Mouse (Mus musculus) CD4-positive, CD25-positive, alpha-beta regulatory T cell, adult 2 months (primary cell): ENCODE measurements around the gene Dtl.

Experiments
- DNase-seq: peaks from one replicate; pipeline ENCODE4 v3.0.0-alpha.2; 2012; ENCODE audit warnings: low read depth, low spot score

The Dtl gene

DNA sequence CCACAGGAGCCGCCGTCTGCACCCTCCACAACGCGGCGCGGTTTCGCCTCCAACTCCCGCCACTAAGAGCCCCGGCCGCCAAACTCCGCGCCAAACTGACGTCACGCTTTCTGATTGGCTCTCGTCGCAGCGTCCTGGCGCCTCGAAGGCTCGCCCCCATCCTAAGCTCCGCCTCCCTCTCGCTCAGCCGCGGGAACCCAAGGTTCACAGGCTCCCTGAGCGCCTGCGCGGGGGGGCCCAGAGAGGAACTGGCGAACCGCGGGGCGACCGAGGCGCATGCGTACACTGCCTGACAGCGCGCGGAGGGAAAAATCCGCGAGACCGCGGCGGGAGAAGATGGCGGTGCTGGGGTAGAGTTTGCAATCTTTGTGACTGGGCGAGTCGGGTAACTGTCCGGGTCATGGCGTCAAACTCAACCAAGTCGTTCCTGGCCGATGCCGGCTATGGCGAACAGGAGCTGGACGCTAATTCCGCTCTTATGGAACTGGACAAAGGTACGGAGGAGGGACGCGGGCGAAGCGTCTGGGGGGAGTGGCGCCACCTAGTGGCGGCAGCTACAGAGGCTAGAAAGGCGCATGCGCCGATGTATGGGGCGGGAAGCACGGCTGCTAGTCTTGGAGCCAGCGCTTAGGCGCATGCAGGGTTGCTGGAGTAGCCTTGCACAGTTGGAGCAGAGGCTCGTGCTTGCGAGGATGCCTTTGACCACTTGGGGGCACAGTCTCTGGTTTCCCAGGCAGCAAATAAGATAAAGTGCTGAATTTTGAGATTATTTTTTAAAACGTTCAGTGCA, at the start of gene Dtl, which contains the start of gene Ints7:
Gene Dtl, minus strand, starts transcription at position 87 of the 790 bp plus-strand sequence.
Gene Ints7, plus strand, starts transcription at position 179 of the 790 bp plus-strand sequence.
- peak; percentile 100 for DNase-seq

DNA sequence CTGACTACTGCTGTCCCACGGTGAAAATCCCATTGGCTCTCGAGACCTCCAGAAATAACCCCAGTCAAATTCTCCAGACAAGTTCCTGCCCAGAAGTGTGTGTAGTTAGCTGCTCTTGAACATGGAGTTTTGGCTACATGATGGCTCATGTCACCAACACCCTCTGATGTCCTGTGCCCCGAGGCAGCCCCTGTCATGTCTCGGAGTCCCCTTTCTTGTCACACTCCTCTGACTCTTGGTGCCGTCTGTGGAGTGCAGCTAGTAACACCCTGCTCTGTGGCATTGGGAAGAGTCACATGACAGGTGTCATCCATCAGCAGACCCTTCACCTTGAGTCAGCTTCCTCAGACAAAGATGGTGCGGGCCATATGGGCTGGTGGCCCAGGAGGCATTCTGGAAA, 49.7 kb upstream of the Dtl start:
- DNase-seq: no peak

DNA sequence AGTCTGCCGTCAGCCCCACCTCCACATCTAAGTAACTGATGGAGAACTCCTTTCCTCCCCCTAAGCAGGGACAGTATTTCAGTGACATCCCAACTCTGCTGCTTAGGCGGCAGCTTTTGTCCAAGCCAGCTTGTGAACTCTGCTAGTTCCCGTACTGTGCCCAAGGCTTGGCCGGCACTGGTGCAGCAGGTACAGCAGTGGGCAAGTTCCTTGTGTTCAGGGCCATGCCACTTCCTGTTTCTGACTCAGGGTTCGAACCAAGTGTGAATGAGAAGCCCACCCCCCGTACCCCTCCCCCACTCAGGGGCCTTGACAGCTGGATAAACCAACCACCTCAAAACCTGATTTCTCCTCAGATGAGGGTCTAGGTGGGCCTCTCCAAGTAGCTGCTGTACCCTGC, 49.1 kb upstream of the Dtl start:
- DNase-seq: no peak

DNA sequence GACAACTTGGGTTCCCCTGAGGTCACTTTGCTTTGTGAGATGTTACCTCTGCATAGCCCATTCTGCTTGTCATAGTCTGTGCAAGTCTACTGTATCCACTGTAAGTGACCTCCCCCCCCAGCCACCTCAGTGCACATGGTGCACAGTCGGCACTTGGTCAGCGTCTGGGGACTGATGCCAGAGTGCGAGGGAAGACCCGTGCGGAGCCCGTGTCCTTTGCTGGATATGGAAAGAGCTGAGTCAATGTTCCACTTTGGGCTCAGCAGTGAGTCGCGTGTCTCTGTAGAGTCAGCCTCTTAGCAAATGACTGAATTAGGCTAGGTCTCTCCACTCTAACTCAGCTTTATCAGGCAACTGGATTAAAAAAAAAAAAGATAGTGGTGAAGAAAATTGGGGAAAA, 47.5 kb upstream of the Dtl start:
- DNase-seq: no peak

DNA sequence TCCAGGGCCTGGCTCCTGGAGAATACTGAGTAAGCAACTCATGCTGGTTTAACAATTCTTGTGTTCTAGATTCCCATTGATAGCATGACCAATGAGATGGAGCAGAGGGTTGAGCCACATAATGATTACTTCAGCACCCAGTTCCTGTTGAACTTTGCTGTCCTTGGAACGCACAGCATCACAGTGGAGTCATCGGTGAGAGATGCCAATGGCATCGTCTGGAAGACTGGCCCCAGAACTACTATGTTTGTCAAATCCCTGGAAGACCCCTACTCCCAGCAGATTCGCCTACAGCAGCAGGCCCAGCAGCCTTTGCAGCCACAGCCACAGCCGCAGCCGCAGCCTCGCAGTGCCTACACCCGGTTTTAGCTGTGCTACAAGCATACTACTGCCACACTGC, 45.8 kb upstream of the Dtl start:
- DNase-seq: no peak

DNA sequence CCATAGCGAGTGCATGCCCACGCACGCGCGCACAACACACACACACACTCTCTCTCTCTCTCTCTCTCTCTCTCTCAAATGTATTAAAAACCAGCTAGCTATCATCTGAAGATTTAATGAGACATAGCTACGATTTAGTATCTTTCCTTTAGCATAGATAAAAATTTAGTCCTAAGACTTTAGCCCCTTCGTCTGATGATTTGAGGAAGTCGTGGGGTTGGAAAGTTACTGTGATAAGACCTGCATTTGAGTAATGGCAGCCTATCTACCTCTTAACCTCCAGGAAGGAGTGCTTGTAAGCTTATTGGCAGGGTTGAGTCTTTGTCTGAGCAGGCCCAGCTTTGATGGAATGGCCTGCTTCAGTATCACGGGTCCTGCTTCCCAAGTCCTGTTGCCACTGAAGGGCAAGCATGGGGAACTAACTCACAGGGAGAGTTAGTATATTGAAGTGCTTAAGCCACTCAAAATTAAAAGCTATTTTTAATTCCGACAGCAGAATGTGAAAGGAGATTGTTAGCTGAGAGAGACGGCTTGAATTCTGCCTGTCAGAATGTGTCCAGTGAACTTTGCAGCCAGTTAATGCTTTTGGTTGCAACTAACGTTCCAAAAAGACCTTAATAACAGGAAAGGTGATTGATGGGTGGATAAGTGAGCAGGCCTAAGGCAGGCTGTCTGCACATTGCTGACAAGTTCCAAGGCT, 42.9 kb upstream of the Dtl start:
- no peak for DNase-seq

DNA sequence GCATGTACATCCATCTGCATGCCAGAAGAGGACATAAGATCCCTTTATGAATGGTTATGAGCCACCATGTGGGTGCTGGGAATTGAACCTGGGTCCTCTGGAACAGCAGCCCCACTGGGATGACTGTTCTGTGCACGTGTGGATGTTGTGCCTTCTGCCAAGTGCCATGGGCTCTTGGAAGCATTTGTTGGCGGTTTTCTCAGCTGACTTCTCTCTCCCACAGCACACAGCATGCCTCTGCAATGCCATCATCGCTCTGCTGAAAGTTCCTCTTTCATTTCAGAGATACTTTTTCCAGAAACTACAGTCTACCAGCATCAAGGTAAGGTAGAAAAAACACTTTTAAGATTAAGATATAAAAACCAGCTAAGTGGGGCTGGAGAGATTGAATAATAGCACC, 42.2 kb upstream of the Dtl start:
- no peak for DNase-seq

DNA sequence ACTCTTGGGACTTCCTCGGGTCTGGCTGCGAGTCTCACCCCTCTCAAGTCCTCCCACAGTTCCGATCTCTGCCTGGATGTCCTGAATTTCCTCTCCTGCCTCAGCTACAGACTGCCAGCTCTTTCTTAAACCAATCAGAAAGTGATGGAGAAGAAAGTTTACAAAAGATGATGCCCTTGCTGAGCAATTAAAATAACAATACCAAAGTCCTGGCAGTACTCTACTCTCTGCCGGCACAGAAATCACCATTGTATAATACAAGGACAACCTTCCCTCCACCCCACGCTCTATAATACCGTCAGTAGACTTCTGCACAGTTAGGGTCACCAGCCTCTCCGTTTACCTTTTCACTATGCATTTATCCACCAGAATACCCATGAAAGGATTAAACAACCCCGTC, 40.9 kb upstream of the Dtl start:
- no peak for DNase-seq

DNA sequence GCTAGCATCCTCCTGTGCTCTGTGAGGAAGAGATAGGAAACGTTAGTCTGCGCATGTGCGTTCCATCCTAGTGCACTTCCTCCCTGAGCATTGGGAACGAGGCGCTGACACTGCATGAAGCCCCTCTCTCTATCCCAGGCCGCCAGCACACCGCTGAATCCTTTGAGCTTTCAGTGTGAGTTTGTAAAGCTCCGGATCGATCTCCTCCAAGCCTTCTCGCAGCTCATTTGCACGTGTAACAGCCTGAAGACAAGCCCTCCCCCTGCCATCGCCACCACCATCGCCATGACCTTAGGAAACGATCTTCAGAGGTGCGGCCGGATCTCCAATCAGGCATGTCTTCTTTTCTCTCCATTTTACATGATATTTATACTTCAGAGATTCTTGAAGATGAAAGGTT, 37.5 kb upstream of the Dtl start:
- DNase-seq: no peak

DNA sequence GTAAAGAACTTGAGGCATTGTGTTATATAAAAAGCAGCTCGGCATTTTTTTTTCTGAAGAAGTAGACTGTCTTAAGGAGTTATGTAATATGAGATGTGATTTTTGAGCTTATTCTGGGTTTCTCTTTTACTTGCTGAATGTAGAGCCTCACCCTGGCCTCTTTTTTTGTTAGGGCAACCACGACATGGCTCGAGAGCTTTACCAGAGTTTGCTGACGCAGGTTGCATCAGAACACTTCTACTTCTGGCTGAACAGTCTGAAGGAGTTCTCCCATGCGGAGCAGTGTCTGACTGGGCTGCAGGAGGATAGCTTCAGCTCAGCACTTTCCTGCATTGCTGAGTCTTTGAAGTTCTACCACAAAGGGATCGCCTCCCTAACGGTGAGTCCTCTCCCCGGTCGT, 36.3 kb upstream of the Dtl start:
- no peak for DNase-seq

DNA sequence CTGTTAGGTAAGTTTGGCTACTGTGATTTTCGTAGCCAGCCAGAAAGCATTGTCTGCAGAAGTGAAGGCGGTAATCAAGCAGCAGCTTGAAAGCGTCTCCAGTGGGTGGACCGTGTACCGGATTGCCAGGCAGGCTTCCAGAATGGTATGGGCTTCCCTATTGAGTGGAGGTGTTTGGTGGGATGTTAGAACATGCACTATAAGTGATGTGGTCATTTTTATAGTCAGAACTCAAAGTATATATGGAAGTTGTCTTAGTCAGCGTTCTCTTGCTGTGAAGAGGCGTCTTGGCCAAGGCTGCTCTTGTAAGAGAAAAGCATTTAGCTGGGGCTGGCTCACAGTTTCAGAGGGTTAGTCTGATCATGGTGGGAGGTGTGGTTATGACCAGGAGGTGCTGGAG, 35.0 kb upstream of the Dtl start:
- DNase-seq: no peak

DNA sequence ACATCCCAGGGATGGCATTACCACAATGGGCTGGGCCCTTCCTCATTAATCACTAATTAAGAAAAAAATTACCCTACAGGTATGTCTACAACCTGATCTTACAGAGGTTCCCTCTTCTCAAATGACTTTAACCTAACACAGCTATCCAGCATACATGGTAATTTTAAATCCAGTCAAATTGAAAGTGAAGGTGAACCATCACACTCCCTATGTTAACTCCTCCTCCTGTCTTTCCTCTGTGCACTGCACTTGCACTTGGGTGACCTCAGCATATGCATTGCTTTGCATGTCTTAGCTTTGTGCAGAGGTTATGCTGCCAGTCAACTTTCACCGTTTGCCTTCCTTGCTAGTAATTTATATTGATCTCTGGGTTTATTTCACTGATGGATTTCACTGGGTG, 34.2 kb upstream of the Dtl start:
- peak; percentile 44 for DNase-seq

DNA sequence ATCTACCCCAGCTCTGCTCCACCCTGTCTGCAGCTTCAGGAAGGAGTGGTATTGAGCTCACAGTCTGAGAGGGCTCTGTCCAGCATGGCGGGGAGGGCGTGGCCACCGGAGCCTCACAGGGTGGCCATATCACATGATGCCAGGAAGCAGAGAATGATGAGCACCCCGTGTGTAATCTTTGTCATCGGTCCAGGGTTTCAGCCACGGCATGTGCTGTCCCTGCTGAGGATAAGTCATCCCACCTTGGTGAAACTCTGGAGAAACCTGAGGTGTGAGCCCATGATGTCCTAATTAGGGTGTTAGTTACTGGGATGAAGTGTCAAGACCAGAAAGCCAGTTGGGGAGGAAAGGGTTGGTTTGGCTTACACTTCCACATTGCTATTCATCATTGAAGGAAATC, 33.7 kb upstream of the Dtl start:
- DNase-seq: no peak

DNA sequence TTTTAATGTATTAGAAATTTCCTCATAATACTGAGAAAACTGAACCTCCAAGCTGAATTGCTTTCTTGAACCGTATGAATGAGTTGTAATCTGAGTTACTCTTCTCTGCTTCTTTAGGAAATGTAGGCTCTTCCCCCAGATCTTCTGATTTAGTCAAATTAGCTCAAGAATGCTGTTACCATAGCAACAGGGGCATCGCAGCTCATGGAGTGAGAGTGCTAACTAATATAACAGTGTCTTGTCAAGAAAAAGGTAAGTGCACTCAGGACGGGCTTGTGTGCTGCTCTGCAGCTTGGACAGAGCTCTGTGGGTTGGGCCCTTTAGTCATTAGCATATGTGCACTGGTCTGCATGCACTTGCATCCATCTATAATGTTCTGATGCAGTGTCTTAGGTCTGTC, 29.3 kb upstream of the Dtl start:
- no peak for DNase-seq

DNA sequence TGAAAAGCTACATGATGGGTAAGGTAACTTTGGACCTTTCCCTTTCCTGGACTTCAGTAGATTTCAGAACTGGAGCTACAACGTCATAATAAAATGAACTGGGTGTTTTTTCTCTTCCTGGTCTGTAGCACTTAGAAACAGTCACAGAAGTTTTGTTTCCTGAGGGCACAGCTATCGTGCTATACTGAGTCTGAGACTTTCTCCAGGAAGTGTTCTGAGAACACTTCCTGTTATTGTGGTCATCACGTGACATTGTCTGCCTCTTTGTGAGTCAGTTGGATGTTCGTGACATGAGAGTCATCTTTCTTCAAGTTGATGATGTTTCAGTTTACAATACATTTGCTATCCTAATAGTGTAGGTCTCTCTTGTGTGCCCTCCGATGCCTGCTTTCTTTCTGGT, 23.9 kb upstream of the Dtl start:
- peak; percentile 80 for DNase-seq

DNA sequence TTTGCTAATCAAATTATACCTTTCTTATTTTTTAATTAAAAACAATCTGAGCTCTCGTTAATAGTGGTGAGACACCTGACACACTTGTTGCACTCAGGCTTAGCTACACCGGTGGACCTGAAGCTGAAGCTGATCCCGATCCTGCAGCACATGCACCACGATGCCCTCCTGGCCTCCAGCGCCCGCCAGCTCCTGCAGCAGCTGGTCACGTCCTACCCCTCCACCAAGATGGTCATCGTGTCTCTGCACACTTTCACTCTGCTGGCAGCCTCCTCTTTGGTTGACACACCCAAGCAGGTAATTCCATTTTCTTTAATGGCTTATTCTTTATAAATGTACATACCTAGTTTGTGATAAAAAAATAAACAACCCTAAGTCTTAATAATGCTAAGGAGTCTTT, 20.7 kb upstream of the Dtl start:
- no peak for DNase-seq

DNA sequence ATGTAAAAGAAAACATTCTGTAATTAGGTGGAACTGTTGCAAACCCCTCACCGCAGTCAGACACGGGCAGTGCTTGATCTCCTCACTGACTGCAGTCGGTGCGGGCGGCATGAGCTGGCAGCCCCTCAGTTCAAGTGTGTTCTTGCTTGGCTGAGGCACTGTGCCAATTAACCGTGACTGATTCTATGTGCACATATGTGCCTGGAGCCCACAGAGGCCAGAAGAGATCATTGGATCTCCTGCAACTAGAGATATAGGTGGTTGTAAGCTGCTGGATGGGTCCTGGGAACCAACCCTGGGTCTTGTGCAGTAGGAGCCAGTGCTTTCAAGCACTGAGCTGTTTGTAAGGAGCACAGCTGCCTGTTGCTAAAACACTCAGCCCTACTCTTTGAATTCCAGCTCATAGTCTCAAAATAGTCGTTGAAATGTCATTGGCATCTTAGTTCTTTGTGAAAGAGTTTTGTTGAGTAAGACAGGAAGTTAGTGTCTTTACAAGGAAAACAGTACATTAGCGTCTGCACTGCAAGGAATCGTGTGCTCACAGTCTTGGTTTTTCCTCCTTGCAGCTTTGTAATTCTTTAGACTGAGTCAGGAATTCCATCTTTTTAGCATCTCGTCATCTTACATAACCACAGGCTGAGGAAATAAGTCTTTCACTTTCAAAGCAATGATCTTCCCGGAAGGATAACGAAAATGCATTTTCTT, 16.8 kb upstream of the Dtl start:
- DNase-seq: no peak

DNA sequence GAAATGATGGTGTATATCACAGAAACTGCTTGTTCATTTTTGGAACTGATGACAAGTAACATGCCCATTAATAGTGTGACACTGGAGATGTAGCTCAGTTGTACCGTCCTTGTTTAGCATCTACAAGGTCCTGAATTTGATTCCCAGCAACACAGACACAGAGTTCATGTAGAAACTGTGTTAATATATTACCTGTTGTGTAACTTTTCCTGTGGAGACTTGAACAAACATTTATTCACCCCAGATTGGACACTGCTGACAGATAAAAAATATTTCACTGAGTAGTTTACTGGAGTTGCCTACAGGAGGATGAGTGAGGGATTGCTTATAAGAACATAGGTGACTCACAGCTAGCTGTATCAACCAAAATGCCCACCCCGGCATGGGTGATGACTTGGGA, 13.4 kb upstream of the Dtl start:
- DNase-seq: no peak

DNA sequence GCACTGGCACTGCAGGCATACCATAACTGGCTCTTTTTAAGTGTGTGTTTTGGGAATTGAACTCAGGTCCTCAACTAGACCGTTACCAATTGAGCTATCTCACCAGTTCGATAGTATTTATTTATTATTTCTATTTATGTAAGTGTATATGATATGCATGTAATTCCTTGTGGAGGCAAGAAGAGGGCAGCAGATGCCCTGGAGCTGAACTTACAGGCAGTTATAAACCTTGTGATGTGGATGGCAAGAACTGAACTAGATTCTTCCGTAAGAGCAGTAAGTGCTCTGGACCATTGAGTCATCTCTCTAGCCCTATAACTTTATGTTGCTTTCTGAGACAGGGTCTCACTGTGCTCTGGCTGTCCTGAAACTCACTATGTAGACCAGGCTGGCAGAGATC, 11.7 kb upstream of the Dtl start:
- DNase-seq: peak; percentile 22

DNA sequence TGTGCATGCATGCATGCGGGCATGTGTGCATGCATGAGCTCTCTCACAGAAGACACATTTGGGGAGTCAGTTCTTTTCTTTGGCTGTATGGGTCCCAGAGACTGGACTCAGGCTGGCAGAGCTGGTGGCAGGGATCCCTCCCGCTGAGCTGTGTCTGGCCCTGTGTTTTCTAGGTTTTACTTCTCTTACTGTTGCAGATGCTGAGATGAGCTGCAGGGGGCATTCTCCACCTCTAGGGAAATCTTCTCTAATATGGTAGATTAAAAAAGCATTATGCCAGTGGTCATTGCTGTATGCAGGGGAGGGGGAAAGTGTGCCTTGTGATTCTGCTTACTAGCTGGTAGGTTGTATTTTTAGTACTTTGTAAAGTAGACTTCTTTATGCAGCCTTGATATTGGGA, 10.4 kb upstream of the Dtl start:
- DNase-seq: peak; percentile 15

DNA sequence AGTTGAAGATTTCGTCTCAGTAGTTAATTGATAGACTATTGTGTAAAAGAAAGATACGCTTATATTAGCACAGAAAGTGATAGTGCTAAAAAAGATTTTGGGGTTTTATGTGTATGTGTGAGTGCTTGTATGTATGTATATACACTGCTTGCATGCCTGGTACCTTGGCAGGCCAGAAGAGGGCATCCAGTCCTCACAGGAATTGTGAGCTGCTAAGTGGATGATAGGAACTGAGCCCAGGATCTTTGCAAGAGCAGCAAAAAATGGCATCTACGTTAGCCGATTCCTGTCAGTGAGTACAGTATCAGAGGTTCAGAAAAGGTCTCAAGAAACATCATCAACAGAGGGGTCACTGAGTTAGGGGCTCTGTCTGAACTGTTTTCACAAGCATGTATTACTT, 9.1 kb upstream of the Dtl start:
- no peak for DNase-seq

DNA sequence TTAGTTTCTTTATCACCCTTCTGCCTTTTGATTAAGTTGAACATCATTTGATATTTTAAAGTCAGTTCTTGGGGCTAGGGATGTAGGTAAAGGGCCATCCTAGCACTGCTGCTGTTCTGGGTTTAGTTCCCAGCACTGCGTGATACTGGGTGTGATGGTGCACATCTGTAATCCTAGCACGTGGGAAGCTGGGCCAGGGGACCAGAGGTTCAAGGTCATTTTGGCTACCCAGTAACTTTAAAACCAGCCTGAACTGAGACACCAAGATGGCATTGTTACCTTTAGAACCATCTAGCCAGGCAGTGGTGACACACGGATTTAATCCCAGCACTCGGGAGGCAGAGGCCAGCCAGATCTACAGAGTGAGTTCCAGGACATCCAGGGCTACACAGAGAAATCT, 8.5 kb upstream of the Dtl start:
- DNase-seq: no peak

DNA sequence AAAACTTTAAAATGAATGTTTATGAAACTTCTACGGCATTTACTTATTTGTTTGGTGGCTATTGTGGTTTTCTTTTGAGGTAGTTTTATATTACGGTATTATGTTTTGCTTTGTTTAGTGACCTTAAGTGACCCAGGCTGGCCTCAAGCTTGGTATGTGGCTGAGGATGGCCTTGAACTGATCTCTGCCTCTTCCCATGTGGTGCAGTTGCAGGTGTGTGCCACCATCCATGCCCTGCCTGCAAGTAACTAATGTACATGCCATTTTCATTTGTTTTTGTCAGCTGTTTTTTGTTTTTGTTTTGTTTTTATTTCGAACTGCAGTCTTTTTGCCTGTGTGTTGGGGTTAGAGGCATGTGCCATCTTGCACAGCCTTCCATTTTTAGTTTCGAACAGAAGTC, 6.3 kb upstream of the Dtl start:
- no peak for DNase-seq
